Mouse (Mus musculus) heart, embryonic 16.5 days (tissue): ENCODE results near the gene Rbm17. TPM values are rescaled to one million over a fixed set of nuclear protein-coding genes. Genes with fewer than 3 reads are reported as not detected.
A peak's percentile ranks its signal among the peaks of the same experiment; 100 is the strongest.
"Not testable (repeated sequence)": the region's sequence is repeated elsewhere in the genome, so short reads cannot be mapped to it uniquely, and the experiment has no call there.

Source experiments
- ATAC-seq: fragments of 200-750 bp; cut with Nextera tagmentation; replicated peaks from 2 replicates; pipeline ENCODE4 v1.8.0; 2017; ENCODE audit warnings: moderate number of reproducible peaks; ENCODE audit not compliant: insufficient read depth, low FRiP score; ENCODE audit errors: extremely low read depth
- H3K27ac ChIP-seq: fragments of 300-500 bp; sonication (generic); 2 replicates; pipeline ENCODE4 v1.5.1; 2014; ENCODE audit warnings: mild to moderate bottlenecking, low read length, control low read depth, moderate library complexity
- H3K27me3 ChIP-seq: fragments of 300-500 bp; sonication (generic); 2 replicates; pipeline ENCODE4 v1.6.1; 2014; ENCODE audit warnings: low read length, mixed read lengths; ENCODE audit not compliant: control insufficient read depth, insufficient read depth
- H3K36me3 ChIP-seq: fragments of 300-500 bp; sonication (generic); 2 replicates; pipeline ENCODE4 v1.6.1; 2014; ENCODE audit not compliant: control insufficient read depth, insufficient read depth
- H3K4me1 ChIP-seq: fragments of 300-500 bp; sonication (generic); 2 replicates; pipeline ENCODE4 v1.6.1; 2014; ENCODE audit warnings: low read length, mixed read lengths; ENCODE audit not compliant: control insufficient read depth, insufficient read depth
- H3K4me2 ChIP-seq: fragments of 300-500 bp; sonication (generic); 2 replicates; pipeline ENCODE4 v1.6.1; 2014; ENCODE audit warnings: low read depth, mild to moderate bottlenecking, control low read depth, low read length
- H3K4me3 ChIP-seq: fragments of 300-500 bp; sonication (generic); 2 replicates; pipeline ENCODE4 v1.5.1; 2014; ENCODE audit warnings: mild to moderate bottlenecking, control low read depth, low read length
- H3K9ac ChIP-seq: fragments of 300-500 bp; sonication (generic); 2 replicates; pipeline ENCODE4 v1.6.1; 2014; ENCODE audit warnings: low read length, control low read depth
- H3K9me3 ChIP-seq: fragments of 300-500 bp; sonication (generic); replicated peaks from 2 replicates; pipeline ENCODE4 v1.6.1; 2016; ENCODE audit warnings: low read length; ENCODE audit not compliant: control insufficient read depth
- WGBS: fragments of 180-500 bp; shearing (Covaris S2); extraction: QIAGEN DNeasy Blood & Tissue Kit; methylation state at CpG from one replicate; pipeline ENCODE4 v1.1.7; 2014; 5-methylcytosine and 5-hydroxymethylcytosine counted together
- polyA plus RNA-seq: library from polyadenylated mRNA; unstranded; fragments of >200 nt; fragmentation: Nextera tagmentation; extraction: Ambion mirVana; gene quantifications from 2 replicates; pipeline ENCODE4 v1.2.1, GENCODE M21; 2015

Gene Rbm17
- polyA plus RNA-seq, 1 experiment from 2014 or later, result 102 TPM

- H3K27me3 ChIP-seq, result no peaks in the 10 kb centered on the region
- no peaks in the 10 kb centered on the region for H3K9me3 ChIP-seq
- no peak overlapping the region for H3K9ac ChIP-seq
- 10% methylated on average over 1 of the region's 1 CpGs for WGBS
- H3K4me1 ChIP-seq, result 0 out of 2 replicates have a peak, but pooled peaks cover 5% of the 10 kb centered on the region
- no peak overlapping the region for H3K4me3 ChIP-seq
- no peak for ATAC-seq
- H3K4me2 ChIP-seq, result no peak overlapping the region
- H3K36me3 ChIP-seq, result no peaks in the 10 kb centered on the region
- H3K27ac ChIP-seq, result no peak overlapping the region
Measured at GRCm38 (mm10) chr2:11545380-11545779, 58.6 kb downstream of the Rbm17 start.

DNA sequence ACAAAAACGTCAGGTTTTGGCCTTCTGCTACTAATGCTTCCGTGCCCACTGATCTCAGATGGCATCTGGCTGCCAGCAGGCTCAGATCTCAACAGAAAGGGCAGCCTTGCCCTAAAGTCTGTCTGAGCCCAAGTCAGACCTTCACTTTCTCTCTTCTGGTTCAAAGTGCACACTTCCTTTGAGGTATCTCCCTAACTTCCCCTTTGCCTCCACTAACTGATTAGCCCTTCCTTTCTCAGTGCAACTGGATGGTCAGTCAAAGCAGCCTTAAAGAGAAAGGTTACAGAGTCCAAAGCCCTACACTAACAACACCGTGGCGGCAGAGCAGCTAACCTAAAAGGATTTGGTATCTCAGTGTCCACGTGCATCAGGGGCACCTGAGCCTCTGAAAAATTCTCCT lies 59.6 kb downstream of the Rbm17 start:
- H3K27me3 ChIP-seq, result no peaks in the 10 kb centered on the region
- ATAC-seq, result no peak
- 55% methylated on average over 5 of the region's 5 CpGs for WGBS
- no peaks in the 10 kb centered on the region for H3K9me3 ChIP-seq
- no peak overlapping the region for H3K9ac ChIP-seq
- H3K4me3 ChIP-seq, result no peak overlapping the region
- H3K36me3 ChIP-seq, result no peaks in the 10 kb centered on the region
- no peak overlapping the region for H3K4me2 ChIP-seq
- H3K4me1 ChIP-seq, result 0 out of 2 replicates have a peak, but pooled peaks cover 5% of the 10 kb centered on the region
- no peak overlapping the region for H3K27ac ChIP-seq

- no peak overlapping the region for H3K4me3 ChIP-seq
- H3K9me3 ChIP-seq, result no peaks in the 10 kb centered on the region
- H3K9ac ChIP-seq, result no peak overlapping the region
- 77% methylated on average over 7 of the region's 7 CpGs for whole genome bisulfite sequencing
- H3K4me2 ChIP-seq, result no peak overlapping the region
- no peaks in the 10 kb centered on the region for H3K36me3 ChIP-seq
- no peak overlapping the region for H3K27ac ChIP-seq
- H3K27me3 ChIP-seq, result no peaks in the 10 kb centered on the region
- ATAC-seq, result no peak
- 0 out of 2 replicates have a peak, but pooled peaks cover 5% of the 10 kb centered on the region for H3K4me1 ChIP-seq
Measured at GRCm38 (mm10) chr2:11543158-11543557, 60.8 kb downstream of the Rbm17 start.

DNA sequence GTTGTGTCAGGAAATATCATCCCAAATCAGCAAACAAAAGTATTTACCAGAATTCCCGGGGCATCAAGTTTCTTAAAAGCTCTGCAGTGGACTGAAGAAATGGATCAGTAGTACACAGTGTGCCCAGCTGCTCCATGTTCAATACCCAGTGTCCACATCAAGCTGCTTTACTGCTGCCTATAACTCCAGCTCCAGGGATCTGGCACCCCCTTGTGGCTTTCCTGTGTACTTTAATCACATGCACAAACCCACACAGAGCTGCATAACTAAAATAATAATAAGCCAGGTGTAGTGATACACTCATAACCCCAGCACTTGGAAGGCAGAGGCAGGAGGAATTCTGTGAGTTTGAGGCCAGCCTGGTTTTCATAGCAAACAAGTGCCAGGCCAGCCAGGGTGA lies 61.3 kb downstream of the Rbm17 start:
- no peaks in the 10 kb centered on the region for H3K27me3 ChIP-seq
- 81% methylated on average over 1 of the region's 1 CpGs for WGBS
- ATAC-seq, result no peak
- no peak overlapping the region for H3K9ac ChIP-seq
- no peak overlapping the region for H3K4me2 ChIP-seq
- H3K4me1 ChIP-seq, result 0 out of 2 replicates have a peak, but pooled peaks cover 5% of the 10 kb centered on the region
- H3K36me3 ChIP-seq, result no peaks in the 10 kb centered on the region
- H3K27ac ChIP-seq, result no peak overlapping the region
- H3K4me3 ChIP-seq, result no peak overlapping the region
- H3K9me3 ChIP-seq, result no peaks in the 10 kb centered on the region

DNA sequence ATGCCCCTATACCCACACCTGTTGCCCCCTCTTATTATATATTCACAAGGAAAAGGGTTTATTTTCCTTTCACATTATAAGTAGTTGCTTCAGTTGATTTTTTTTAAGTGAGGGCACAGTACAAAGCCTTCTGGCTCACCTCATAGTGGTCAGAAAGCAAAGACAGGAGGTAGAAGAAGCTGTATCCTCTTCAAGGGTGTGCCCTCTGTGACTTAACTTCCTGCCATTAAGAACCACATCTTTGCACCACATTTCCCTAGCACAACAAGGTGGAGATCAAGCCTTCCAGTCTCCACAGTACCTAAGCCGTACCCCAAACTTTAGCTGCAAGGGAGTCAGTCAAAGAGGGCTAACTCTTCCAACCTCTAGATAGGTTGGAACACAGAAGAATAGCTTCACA lies 61.8 kb downstream of the Rbm17 start:
- WGBS, result 96% methylated on average over 1 of the region's 1 CpGs
- Histone ChIP-seq H3K4me3 (no peak overlapping the region), H3K36me3 (no peaks in the 10 kb centered on the region), H3K4me1 (0 out of 2 replicates have a peak, but pooled peaks cover 5% of the 10 kb centered on the region), H3K9me3 (no peaks in the 10 kb centered on the region), H3K27ac (no peak overlapping the region), H3K4me2 (no peak overlapping the region), H3K27me3 (no peaks in the 10 kb centered on the region), H3K9ac (no peak overlapping the region)
- no peak for ATAC-seq

DNA sequence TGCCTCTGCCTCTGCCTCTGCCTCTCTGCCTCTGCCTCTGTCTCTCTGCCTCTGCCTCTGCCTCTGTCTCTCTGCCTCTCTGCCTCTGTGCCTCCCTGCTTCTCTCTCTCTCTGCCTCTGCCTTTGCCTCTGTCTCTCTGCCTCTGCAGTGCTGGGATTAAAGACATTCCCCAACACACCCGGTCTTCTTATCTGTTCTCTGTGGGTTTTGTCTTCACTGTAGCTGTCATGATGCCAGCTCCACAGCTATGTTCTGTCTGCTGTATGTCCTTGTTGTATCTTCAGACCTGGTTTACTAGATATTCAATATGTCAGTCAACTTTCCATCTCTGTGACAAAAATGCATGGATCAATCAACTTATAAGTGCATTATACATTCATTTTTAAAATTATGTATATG lies 62.4 kb downstream of the Rbm17 start:
- H3K36me3 ChIP-seq, H3K9me3 ChIP-seq, H3K4me3 ChIP-seq, H3K27me3 ChIP-seq, H3K9ac ChIP-seq, H3K4me2 ChIP-seq, H3K4me1 ChIP-seq, H3K27ac ChIP-seq, ATAC-seq: not testable (repeated sequence)
- 0% methylated on average over 1 of the region's 1 CpGs for WGBS

- 63% methylated on average over 8 of the region's 8 CpGs for WGBS
- Histone ChIP-seq H3K4me3 (peak overlapping the region; percentile 66), H3K4me2 (peak overlapping the region; percentile 97), H3K36me3 (no peaks in the 10 kb centered on the region), H3K4me1 (peaks cover 5% of the 10 kb centered on the region), H3K9ac (no peak overlapping the region), H3K27me3 (no peaks in the 10 kb centered on the region), H3K27ac (no peak overlapping the region), H3K9me3 (no peaks in the 10 kb centered on the region)
- ATAC-seq, result no peak
Measured at GRCm38 (mm10) chr2:11535966-11536365, 68.0 kb downstream of the Rbm17 start.

Other genes with a start within 250 kb of the Rbm17 start
- 9.5 and 12.3 TPM in 2 replicates for gene Pfkfb3, start 50.1 kb downstream of the Rbm17 start, polyA plus RNA-seq
- gene Gm17490, start 22.1 kb upstream of the Rbm17 start, polyA plus RNA-seq, result not detected in 2 replicates
- 8.6 and 21.2 TPM in 2 replicates for gene Il2ra, start 38.7 kb upstream of the Rbm17 start, polyA plus RNA-seq
- 16.0 and 19.2 TPM in 2 replicates for gene Il15ra, start 101.1 kb upstream of the Rbm17 start, polyA plus RNA-seq
- 109 and 113 TPM in 2 replicates for gene Fbh1, start 173.4 kb upstream of the Rbm17 start, polyA plus RNA-seq
- gene Ankrd16, start 173.7 kb upstream of the Rbm17 start, polyA plus RNA-seq, result 34.9 and 38.4 TPM in 2 replicates